Mouse (Mus musculus) CD8-positive naive resting alpha-beta T cell, adult 2 months (primary cell): ENCODE measurements around the gene Mfap2.
A peak's percentile ranks its signal among the peaks of the same experiment; 100 is the strongest.

Experiments used
- DNase-seq, 2 experiments: peaks; one replicate each; pipeline ENCODE4 v3.0.0; 2022; ENCODE audit warnings: low read depth in 2 of 2, low spot score in 2 of 2

Gene Mfap2

GRCm38 (mm10) chr4:141010118-141010517, at the start of gene Mfap2:
TSS of gene Mfap2 (plus strand) at chr4:141010418.
- DNase-seq = no peak

- peak; percentile 89 to 91 for DNase-seq
These were observed 49.3 kb upstream of the Mfap2 start, which contains the start of gene Sdhb for GRCm38 (mm10) chr4:140960781-140961466. TSS of gene Sdhb (plus strand) at chr4:140961203.

- no peak for DNase-seq
These were observed 48.6 kb upstream of the Mfap2 start for GRCm38 (mm10) chr4:140961467-140962206.

GRCm38 (mm10) chr4:140962207-140962909, 47.9 kb upstream of the Mfap2 start:
- DNase-seq = no peak

- DNase-seq = no peak
These were observed 47.3 kb upstream of the Mfap2 start for GRCm38 (mm10) chr4:140962950-140963349.

GRCm38 (mm10) chr4:140963941-140964597, 46.1 kb upstream of the Mfap2 start:
- DNase-seq = no peak

- peak; percentile 58 to 75 for DNase-seq
These were observed 45.6 kb upstream of the Mfap2 start for GRCm38 (mm10) chr4:140964620-140965019.

- DNase-seq = no peak
These were observed 42.6 kb upstream of the Mfap2 start for GRCm38 (mm10) chr4:140967386-140968159.

GRCm38 (mm10) chr4:140971691-140972090, 38.5 kb upstream of the Mfap2 start:
- DNase-seq = no peak

- no peak for DNase-seq
These were observed 35.8 kb upstream of the Mfap2 start for GRCm38 (mm10) chr4:140974408-140974807.

GRCm38 (mm10) chr4:140975356-140975755, 34.9 kb upstream of the Mfap2 start:
- no peak for DNase-seq

GRCm38 (mm10) chr4:140977278-140977677, 32.9 kb upstream of the Mfap2 start:
- no peak for DNase-seq

GRCm38 (mm10) chr4:140977886-140978692, 32.1 kb upstream of the Mfap2 start:
- DNase-seq = no peak

- no peak for DNase-seq
These were observed 28.6 kb upstream of the Mfap2 start for GRCm38 (mm10) chr4:140981605-140982004.

- DNase-seq = no peak
These were observed 27.4 kb upstream of the Mfap2 start for GRCm38 (mm10) chr4:140982808-140983207.

GRCm38 (mm10) chr4:140983442-140983841, 26.8 kb upstream of the Mfap2 start:
- DNase-seq = peak; percentile 25 to 32

- DNase-seq = no peak
These were observed 25.7 kb upstream of the Mfap2 start for GRCm38 (mm10) chr4:140984544-140984943.

- DNase-seq = no peak
These were observed 24.1 kb upstream of the Mfap2 start for GRCm38 (mm10) chr4:140986024-140986710.
